Mouse (Mus musculus): Measurements from ENCODE around the gene Dgkz.

- TF ChIP-seq CTCF (IDR thresholded peaks at IDR 0.05; ENCODE audit: low read depth) (no peak; the same call in 1 of the 2 replicates), EP300 (optimal IDR thresholded peaks at IDR 0.05) (no peak)
These were observed 44.8 kb downstream of the Dgkz start for GRCm38 (mm10) chr2:91930761-91931291.
